Mouse (Mus musculus): ENCODE data around the gene Rapgef3.
A peak's percentile ranks its signal among the peaks of the same experiment; 100 is the strongest.

Gene Rapgef3

DNA sequence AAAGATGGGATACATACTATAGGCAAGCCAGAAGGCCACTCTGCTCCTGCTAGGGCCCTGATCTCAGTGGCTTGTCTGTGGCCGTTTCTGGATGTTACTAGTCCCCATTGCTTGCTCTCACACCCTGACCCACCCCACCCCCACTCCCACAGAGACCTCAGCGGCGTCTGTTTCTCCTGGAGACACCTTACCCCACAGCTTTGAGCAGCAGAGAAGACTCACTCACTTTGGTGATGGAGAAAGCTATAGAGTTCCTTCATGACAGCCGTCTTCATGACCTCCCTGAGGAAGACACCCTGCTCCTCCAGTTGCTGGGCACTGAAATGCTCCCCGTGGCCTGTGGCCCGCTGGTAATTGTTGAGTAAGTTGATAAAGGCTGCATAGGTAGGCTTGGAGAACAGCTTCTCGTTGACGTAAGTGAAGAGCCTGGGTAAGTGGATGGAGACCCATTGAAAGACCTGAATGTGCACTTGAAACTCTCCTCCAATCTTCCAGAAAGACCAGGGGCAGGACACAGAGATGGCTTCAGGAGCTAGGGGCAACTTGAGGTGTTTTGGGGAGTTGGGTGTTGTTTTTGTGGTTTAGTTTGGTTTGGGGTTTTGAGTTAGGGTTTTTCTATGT, 49.1 kb downstream of the Rapgef3 start:
- no peak for DNase-seq

GRCm38 (mm10) chr15:97717861-97718534, 49.8 kb downstream of the Rapgef3 start:
- peak; percentile 75 for DNase-seq

GRCm38 (mm10) chr15:97716782-97717181, 51.0 kb downstream of the Rapgef3 start:
- no peak for DNase-seq

DNA sequence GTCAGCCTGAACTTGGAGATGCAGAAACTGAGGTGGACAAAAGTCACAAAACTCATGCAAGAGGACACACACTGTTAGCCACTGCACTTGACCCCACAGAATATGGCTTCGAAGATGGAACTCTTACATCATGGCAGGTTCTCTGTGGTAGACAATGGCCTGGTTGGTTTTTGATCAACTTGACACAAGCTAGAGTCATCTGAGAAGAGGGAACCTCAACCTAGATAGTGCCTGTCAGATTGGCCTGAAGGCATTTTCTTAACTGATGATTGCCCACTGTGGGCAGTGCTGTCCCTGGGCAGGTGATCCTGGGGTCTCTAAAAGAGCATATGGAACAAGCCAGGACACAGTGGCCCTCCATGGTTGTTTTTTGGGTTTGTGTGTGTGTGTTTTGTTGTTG, 52.0 kb downstream of the Rapgef3 start:
- no peak for DNase-seq

- no peak for DNase-seq
Observed at GRCm38 (mm10) chr15:97715083-97715482, 52.7 kb downstream of the Rapgef3 start.

- DNase-seq = no peak
Observed at GRCm38 (mm10) chr15:97712546-97712945, 55.2 kb downstream of the Rapgef3 start.

DNA sequence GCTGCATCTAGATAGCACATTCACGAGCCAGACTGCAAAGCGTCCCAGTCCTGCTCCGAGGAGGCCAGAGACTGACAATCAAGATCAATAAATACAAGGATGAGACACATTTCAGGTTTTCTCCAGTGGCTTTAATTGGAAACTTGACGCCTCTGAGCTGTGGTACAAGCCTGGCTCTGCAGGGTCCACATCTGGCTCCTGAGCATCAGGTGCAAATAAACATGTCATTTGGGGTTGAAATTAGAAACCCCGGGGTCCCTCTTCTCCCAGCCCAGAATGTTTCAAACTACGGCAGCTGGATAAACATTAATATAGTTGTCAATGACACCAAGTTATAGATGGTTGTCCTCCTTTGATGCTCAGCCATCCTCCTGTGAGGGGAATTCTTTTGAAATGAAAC, 56.9 kb downstream of the Rapgef3 start:
- no peak for DNase-seq

DNA sequence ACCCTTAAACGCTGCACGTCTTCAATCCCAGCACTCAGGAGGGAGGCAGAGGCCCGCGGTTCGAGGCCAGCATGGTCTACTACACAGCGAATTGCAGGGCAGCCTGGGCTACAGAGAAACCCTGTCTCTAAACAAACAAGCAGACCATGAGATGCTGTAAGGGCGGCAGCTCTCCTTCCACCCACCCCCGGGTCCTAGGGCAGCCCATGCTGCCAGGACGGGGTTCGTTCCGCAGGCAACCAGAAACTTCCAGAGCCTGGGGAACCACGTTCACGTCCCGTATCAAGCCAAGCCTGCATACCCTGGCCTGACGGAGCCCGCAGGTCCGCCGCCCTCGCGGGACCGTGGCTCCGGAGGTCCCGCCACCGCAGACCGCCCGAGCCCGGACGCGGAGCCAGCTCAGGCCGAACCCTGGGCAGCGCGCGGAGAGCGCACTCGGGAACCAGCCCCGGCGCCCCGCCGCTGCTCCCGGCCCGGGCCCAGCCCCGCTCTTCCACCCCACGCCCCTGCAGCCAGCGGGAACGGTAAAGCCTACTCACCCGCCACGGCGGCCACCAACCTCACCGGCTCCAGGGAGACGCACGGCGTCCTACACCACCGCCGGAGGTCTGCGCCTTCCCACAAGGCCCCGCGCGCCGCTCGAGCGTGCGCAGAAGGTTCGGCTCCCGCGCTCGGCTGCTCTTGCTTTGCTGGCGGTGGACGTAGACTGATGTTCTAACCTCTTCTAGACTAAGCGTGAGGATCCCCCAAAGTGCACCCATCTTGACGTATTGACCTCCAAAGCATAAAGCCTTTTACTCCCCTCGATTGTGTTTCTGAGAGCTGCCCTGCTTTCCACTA, 62.3 kb downstream of the Rapgef3 start, which contains the start of gene Rpap3:
TSS of gene Rpap3 (minus strand) at position 615 of the 840 bp plus-strand sequence.
- peak; percentile 87 for DNase-seq

DNA sequence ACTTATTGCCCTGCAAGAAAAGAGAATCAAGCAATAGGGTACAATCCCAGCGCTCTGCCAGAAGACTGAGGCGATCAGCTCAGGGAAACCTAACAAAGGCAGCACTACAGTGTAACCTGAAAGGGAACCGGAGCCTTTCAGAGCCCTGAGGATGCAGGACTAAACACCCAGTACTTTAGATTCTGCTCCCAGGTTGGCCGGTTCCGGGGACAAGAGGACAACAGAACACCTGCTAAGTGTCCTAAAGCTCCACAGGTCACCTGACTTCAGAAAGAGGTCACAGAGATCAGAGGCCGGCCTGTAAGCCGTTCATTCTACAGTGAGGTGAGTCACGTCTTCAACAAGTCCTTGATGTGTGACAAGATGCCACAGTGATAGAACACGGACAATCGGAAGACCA, 71.2 kb downstream of the Rapgef3 start:
- DNase-seq = no peak

Measured in kidney, adult 9 months (tissue).